Mouse (Mus musculus) forebrain, embryonic 10.5 days (tissue): ENCODE results near the gene Bpifa3. TPM values are rescaled to one million over a fixed set of nuclear protein-coding genes. Genes with fewer than 3 reads are reported as not detected.
"Not testable (repeated sequence)": the region's sequence is repeated elsewhere in the genome, so short reads cannot be mapped to it uniquely, and the experiment has no call there.

Experiments used
- DNase-seq: peaks from one replicate; pipeline ENCODE4 v3.0.0-alpha.2; 2017; ENCODE audit warnings: low spot score; ENCODE audit errors: extremely low spot score
- H3K27ac ChIP-seq: fragments of 300-500 bp; sonication (generic); 2 replicates; pipeline ENCODE4 v1.5.1; 2016; ENCODE audit warnings: mild to moderate bottlenecking
- H3K27me3 ChIP-seq: fragments of 300-500 bp; sonication (generic); 2 replicates; pipeline ENCODE4 v1.6.1; 2016; ENCODE audit warnings: mild to moderate bottlenecking; ENCODE audit not compliant: poor library complexity, severe bottlenecking
- H3K36me3 ChIP-seq: fragments of 300-500 bp; sonication (generic); replicated peaks from 2 replicates; pipeline ENCODE4 v1.6.1; 2016; ENCODE audit warnings: mild to moderate bottlenecking, moderate library complexity
- H3K4me1 ChIP-seq: fragments of 300-500 bp; sonication (generic); 2 replicates; pipeline ENCODE4 v1.6.1; 2016
- H3K4me3 ChIP-seq: fragments of 300-500 bp; sonication (generic); 2 replicates; pipeline ENCODE4 v1.5.1; 2016; ENCODE audit warnings: mild to moderate bottlenecking, moderate library complexity
- H3K9me3 ChIP-seq: fragments of 300-500 bp; sonication (generic); 2 replicates; pipeline ENCODE4 v1.6.1; 2016; ENCODE audit warnings: mild to moderate bottlenecking, moderate library complexity
- WGBS: fragments of 180-500 bp; shearing (Covaris S2); methylation state at CpG from one replicate; pipeline ENCODE4 v1.1.7; 2016; 5-methylcytosine and 5-hydroxymethylcytosine counted together
- polyA plus RNA-seq: library from polyadenylated mRNA; unstranded; fragments of >200 nt; fragmentation: Nextera tagmentation; extraction: Ambion mirVana; gene quantifications from 2 replicates; pipeline ENCODE4 v1.2.1, GENCODE M21; 2016

Bpifa3 gene
- not detected in 2 replicates for polyA plus RNA-seq

DNA sequence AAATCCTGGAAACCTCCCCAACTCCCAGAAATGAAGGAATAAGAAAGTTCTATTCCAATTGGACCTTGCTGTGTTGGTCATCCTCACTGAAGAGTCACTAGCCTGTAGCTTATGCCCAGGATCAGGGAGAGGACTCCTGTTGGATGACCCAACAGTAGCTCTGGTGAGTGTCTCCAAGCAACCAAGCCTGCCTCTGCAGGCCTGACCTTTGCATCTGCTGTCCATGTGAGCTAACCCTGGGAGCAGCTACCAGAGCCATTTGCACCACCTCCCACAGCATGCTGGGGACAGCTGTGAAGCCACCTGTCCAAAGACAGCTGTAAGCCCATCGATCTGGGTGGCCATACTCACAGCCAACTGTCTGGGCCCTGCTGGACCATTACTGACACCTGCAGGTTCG, at the start of gene Bpifa3:
TSS of gene Bpifa3 (plus strand) at position 217 of the 400 bp plus-strand sequence.
- Histone ChIP-seq H3K4me1 (no peaks in the 10 kb centered on the region), H3K4me3 (no peak within 1 kb of the TSS), H3K9me3 (no peaks in the 10 kb centered on the region), H3K27me3 (no peaks in the 10 kb centered on the region), H3K27ac (no peak within 1 kb of the TSS), H3K36me3 (no peaks in the 10 kb centered on the region)
- DNase-seq, result no peak
- WGBS, result 66% methylated on average over 2 of the region's 2 CpGs

DNA sequence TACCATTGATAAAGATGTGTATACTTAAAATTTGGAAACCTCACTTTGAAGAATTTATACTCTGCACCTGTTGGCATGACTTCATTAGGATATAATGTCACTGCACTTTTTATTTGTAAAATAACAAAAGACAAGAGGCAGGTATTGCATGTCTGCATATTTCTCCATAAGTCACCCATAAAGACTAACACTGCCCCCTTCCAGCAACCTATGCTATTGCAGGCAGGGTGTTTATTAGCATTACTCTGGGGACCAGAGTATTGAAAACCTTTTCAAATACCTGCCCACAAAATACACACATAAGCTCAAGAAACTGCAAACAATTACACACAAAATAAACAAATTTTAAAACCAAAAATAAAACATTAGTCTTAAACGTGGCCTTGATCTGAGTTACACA, 32.4 kb upstream of the Bpifa3 start:
- Histone ChIP-seq H3K9me3 (no peaks in the 10 kb centered on the region), H3K4me1 (no peaks in the 10 kb centered on the region), H3K36me3 (no peaks in the 10 kb centered on the region), H3K4me3 (no peak overlapping the region), H3K27me3 (no peaks in the 10 kb centered on the region), H3K27ac (no peak overlapping the region)
- DNase-seq, result no peak
- 43% methylated on average over 1 of the region's 1 CpGs for WGBS

DNA sequence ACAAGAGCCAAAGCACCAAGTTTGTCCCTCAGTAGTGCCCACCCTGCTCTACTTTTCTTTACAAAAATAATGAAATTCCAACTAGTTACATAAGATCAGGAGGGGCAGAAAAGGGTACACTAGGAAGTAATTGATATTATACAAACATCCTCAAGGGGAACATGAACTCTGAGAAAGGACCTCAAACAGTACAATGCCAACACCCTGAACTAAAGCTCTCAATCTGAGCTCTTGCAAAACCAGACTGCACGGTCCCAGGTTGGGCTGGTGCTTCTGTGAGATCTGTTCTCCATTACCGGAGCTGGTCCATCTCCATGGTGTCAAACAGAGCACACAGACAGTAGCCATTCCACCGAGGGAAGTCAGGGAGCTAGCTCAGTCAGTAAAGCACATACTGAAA, 12.8 kb upstream of the Bpifa3 start:
- H3K27me3 ChIP-seq, result no peaks in the 10 kb centered on the region
- WGBS, result 93% methylated on average over 3 of the region's 3 CpGs
- no peaks in the 10 kb centered on the region for H3K9me3 ChIP-seq
- H3K36me3 ChIP-seq, result no peaks in the 10 kb centered on the region
- no peaks in the 10 kb centered on the region for H3K4me1 ChIP-seq
- no peak for DNase-seq
- no peak overlapping the region for H3K27ac ChIP-seq
- no peak overlapping the region for H3K4me3 ChIP-seq

DNA sequence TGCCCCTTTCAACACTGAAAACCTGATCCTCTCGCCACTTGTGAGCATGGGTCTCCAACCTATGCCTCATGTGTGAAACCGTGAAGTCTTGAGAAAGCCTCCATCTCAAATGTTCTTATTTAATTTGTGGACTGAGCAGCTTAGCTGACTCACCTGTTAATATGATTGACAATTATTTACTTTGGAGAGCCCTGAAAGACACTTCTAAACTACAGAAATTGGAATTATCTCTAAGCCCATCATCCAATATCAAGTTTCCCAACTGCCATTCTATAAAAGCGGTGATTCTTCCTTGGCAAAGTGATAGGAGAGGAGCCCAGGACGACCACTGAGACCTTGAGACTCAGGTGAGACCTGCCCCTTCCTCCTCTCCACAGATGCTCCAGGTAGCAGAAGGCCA, 12.4 kb downstream of the Bpifa3 start, which contains the start of gene Bpifa1:
TSS of gene Bpifa1 (plus strand) at position 301 of the 400 bp plus-strand sequence.
- DNase-seq, result no peak
- H3K4me3 ChIP-seq, result no peak within 1 kb of the TSS
- no peaks in the 10 kb centered on the region for H3K9me3 ChIP-seq
- H3K4me1 ChIP-seq, result no peaks in the 10 kb centered on the region
- H3K27ac ChIP-seq, result no peak within 1 kb of the TSS
- H3K27me3 ChIP-seq, result no peaks in the 10 kb centered on the region
- no peaks in the 10 kb centered on the region for H3K36me3 ChIP-seq
- WGBS, result 84% methylated on average over 4 of the region's 4 CpGs

DNA sequence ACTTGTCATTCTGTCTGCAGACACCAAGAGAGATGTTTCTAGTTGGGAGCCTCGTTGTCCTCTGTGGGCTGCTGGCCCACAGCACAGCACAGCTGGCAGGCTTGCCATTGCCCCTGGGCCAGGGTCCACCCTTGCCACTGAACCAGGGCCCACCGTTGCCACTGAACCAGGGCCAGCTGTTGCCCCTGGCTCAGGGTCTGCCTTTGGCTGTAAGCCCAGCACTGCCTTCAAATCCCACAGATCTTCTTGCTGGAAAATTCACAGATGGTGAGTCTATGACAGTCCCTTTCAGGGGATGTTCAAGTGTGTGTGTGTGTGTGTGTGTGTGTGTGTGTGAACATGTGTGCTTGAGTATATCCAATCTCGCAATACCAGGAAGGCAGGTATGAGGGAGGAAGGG, 13.6 kb downstream of the Bpifa3 start:
- H3K27me3 ChIP-seq, result no peaks in the 10 kb centered on the region
- no peaks in the 10 kb centered on the region for H3K36me3 ChIP-seq
- no peak overlapping the region for H3K27ac ChIP-seq
- no peak overlapping the region for H3K4me3 ChIP-seq
- no peaks in the 10 kb centered on the region for H3K4me1 ChIP-seq
- DNase-seq, result no peak
- no peaks in the 10 kb centered on the region for H3K9me3 ChIP-seq
- WGBS, result 89% methylated on average over 3 of the region's 3 CpGs

DNA sequence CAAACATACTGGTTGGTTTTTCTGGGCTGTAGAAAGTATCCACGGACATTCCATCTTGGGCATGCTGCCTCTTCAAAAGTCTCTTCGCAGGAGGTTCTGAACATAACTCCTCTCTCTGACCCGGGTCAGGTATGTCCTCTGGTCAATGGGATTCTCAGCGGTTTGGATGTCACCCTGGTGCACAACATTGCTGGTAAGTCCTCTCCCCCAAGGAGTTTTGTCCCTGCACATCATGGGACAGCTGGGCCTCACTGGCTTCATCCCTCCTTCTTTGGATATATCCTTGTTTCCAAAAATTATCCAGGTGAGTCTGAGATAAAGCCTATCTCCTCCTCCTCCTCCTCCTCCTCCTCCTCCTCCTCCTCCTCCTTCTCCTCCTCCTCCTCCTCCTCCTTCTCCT, 17.4 kb downstream of the Bpifa3 start:
- no peak for DNase-seq
- Histone ChIP-seq H3K9me3 (no peaks in the 10 kb centered on the region), H3K36me3 (no peaks in the 10 kb centered on the region), H3K27ac (no peak overlapping the region), H3K4me3 (no peak overlapping the region), H3K27me3 (no peaks in the 10 kb centered on the region), H3K4me1 (no peaks in the 10 kb centered on the region)
- 91% methylated on average over 4 of the region's 4 CpGs for WGBS

DNA sequence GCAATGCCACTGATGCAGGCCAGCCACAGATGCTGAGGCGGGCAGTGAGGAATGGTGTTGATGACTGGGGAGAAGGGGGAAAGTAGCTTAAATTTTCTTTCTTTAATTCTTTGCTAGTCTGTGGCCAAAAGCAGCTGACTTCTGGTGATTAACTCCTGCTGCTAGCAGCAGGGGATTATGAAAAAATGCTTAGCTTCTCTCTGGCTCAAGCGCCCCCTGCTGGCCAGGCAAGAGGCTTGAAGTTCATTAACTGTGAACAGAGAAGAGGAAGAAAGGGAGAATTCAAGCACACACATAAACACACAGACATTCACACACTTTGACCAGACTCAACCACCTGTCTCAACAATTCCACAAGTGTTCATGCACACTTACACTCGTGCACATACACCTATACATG, 28.3 kb downstream of the Bpifa3 start:
- Histone ChIP-seq H3K27ac (no peak overlapping the region), H3K9me3 (peaks cover 12% of the 10 kb centered on the region), H3K4me3 (no peak overlapping the region), H3K27me3 (no peaks in the 10 kb centered on the region), H3K4me1 (no peaks in the 10 kb centered on the region), H3K36me3 (no peaks in the 10 kb centered on the region)
- DNase-seq, result peak; percentile 46
- WGBS, result 29% methylated on average over 3 of the region's 3 CpGs

DNA sequence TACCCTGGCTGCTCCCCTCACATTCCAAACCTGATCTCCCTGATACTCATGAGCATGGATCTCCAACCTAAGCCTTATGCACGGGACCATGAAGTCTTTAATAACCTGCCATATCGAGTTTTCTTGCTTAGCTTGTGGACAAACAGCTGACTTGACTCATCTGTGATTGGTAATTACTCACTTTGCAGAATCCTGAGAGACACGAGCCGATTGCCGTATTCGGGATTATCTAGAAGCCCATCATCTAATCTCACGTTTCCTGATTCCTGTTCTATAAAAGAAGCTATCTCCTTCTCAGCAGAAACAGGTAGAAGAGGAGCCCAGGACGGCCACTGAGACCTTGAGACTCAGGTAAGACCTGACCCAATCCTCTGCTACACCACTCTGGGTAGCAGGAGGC, 32.2 kb downstream of the Bpifa3 start, which contains the start of gene Bpifa5:
TSS of gene Bpifa5 (plus strand) at position 301 of the 400 bp plus-strand sequence.
- H3K9me3 ChIP-seq, result peaks cover 12% of the 10 kb centered on the region
- DNase-seq, result no peak
- no peak within 1 kb of the TSS for H3K4me3 ChIP-seq
- no peaks in the 10 kb centered on the region for H3K27me3 ChIP-seq
- H3K4me1 ChIP-seq, result no peaks in the 10 kb centered on the region
- H3K36me3 ChIP-seq, result no peaks in the 10 kb centered on the region
- WGBS, result 80% methylated on average over 8 of the region's 8 CpGs
- no peak within 1 kb of the TSS for H3K27ac ChIP-seq

DNA sequence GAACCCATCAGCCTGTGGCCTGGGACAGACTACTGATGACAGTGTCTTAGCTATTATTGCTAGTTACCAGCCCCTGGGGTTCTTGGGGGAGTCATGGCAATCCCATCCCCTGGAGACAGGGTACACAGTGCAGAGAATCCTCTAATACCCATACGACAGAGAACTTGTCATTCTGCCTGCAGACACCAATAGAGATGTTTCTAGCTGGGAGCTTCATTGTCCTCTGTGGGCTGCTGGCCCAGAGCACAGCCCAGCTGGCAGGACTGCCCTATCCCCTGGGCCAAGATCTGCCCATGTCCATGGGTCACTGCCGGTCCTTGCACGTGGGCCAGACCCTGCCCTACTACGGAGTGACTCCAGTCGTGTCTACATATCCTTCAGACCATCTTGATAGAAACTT, 33.2 kb downstream of the Bpifa3 start:
- Histone ChIP-seq H3K4me3 (no peak overlapping the region), H3K27ac (no peak overlapping the region), H3K9me3 (peaks cover 12% of the 10 kb centered on the region), H3K4me1 (no peaks in the 10 kb centered on the region), H3K27me3 (no peaks in the 10 kb centered on the region), H3K36me3 (no peaks in the 10 kb centered on the region)
- WGBS, result 91% methylated on average over 5 of the region's 5 CpGs
- no peak for DNase-seq

DNA sequence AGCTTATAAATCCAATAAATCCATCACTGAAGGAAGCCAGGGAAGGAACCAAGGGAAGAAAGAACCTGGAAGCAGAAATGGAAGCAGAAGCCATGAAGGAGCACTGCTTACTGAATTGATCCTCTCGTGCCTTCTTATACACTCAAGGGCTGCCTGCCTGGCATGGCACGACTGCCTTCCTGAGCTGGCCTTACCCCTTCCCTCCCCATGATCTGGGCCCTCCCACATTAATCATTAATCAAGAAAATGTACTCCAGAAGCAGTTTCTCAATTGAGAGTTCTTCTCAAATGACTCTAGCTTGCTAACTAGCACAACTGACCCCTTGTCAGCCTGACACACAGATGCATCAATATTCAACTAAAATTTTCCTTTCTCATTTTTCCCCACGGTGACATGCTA, 39.0 kb downstream of the Bpifa3 start:
- H3K4me3 ChIP-seq, result no peak overlapping the region
- H3K27ac ChIP-seq, result no peak overlapping the region
- DNase-seq, result no peak
- no peaks in the 10 kb centered on the region for H3K4me1 ChIP-seq
- H3K27me3 ChIP-seq, result no peaks in the 10 kb centered on the region
- WGBS, result 79% methylated on average over 3 of the region's 3 CpGs
- no peaks in the 10 kb centered on the region for H3K36me3 ChIP-seq
- H3K9me3 ChIP-seq, result no peaks in the 10 kb centered on the region

DNA sequence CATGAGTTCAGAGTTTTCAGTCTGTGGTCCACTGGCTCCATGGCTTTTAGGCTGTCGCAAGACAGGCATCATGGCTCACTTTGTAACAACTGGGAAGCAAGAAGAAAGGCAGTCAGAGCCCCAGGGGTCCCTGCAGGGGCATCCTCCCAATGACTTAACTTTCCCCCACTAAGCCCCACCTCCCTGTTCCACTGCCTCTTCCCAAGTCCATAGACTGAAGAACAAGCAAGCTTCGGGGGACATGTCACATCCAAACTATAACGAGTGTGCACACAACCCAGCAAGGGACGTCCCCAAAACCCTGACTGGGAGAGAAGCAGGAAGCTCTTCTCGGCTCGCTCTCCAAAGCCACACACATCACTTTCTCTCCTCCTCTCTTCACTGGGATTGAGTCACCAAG, 41.5 kb downstream of the Bpifa3 start:
- H3K36me3 ChIP-seq, result no peaks in the 10 kb centered on the region
- no peaks in the 10 kb centered on the region for H3K4me1 ChIP-seq
- H3K27me3 ChIP-seq, result no peaks in the 10 kb centered on the region
- 77% methylated on average over 6 of the region's 6 CpGs for WGBS
- DNase-seq, result no peak
- no peak overlapping the region for H3K27ac ChIP-seq
- H3K9me3 ChIP-seq, result no peaks in the 10 kb centered on the region
- H3K4me3 ChIP-seq, result no peak overlapping the region

DNA sequence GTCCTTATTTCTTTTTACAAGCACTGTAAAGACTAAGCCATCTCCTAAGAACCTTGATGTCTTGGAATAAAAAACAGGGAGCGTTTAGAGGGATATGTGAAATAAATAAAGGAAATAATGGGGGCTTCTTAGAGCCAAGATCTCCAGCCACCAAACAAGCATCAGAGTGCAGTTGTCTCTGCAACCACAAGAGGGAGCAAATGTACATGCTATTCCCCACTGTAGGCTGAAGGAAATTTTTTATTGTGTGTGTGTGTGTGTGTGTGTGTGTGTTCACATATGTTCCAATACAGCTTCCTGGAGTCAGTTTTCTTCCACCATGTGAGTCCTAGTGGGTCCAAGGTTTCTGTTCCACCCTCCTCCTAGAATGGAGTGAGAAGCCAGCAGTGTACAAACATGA, 43.2 kb downstream of the Bpifa3 start:
- H3K4me3 ChIP-seq, result no peak overlapping the region
- H3K36me3 ChIP-seq, result no peaks in the 10 kb centered on the region
- H3K27me3 ChIP-seq, result no peaks in the 10 kb centered on the region
- H3K9me3 ChIP-seq, result no peaks in the 10 kb centered on the region
- peak; percentile 25 for DNase-seq
- no peak overlapping the region for H3K27ac ChIP-seq
- 53% methylated on average over 1 of the region's 1 CpGs for WGBS
- no peaks in the 10 kb centered on the region for H3K4me1 ChIP-seq

DNA sequence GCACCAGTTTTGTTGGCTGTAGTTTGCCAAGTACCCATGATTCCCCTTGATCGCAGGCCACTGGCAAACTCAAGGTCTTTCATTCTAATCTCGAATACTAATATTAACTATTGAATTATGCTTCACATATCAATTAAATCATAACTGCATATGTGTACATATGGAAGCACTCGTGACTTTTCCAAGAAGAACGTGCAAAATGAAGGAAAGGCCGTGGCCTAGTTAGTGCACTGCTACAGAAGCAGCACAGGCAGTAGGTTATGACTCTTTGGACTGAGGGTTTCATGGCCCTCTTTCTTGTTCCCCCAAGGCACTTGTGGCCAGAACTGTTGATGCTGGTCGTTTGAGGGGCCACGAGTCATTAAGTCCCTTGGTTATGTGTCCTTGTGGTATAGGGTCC, 51.8 kb downstream of the Bpifa3 start:
- H3K4me3 ChIP-seq, H3K9me3 ChIP-seq, H3K36me3 ChIP-seq, H3K4me1 ChIP-seq, H3K27me3 ChIP-seq, H3K27ac ChIP-seq, DNase-seq: not testable (repeated sequence)
- WGBS, result 88% methylated on average over 7 of the region's 7 CpGs

DNA sequence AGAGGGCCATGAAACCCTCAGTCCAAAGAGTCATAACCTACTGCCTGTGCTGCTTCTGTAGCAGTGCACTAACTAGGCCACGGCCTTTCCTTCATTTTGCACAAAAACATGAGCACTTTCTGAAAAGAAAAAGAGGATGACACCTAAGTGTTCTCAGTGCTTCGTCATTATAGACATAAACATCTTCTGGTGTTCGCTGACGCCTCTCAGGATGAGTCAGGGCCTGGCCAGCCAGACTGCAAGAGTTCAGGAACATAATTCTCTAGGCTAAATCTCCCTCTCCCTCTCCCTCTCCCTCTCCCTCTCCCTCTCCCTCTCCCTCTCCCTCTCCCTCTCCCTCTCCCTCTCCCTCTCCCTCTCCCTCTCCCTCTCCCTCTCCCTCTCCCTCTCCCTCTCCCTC, 52.9 kb downstream of the Bpifa3 start:
- H3K4me1 ChIP-seq, H3K9me3 ChIP-seq, H3K36me3 ChIP-seq, H3K4me3 ChIP-seq, H3K27me3 ChIP-seq, DNase-seq, H3K27ac ChIP-seq: not testable (repeated sequence)
- 81% methylated on average over 4 of the region's 4 CpGs for WGBS
